Mouse (Mus musculus) cerebellum, postnatal 14 days (tissue): ENCODE measurements around the gene Mettl7a1.
"Not testable (repeated sequence)": the region's sequence is repeated elsewhere in the genome, so short reads cannot be mapped to it uniquely, and the experiment has no call there.

Source experiments
- DNase-seq, 2 experiments: peaks; one replicate each; pipeline ENCODE4 v3.0.0; 2021; ENCODE audit warnings: mixed read lengths in 2 of 2

Mettl7a1 gene

DNA sequence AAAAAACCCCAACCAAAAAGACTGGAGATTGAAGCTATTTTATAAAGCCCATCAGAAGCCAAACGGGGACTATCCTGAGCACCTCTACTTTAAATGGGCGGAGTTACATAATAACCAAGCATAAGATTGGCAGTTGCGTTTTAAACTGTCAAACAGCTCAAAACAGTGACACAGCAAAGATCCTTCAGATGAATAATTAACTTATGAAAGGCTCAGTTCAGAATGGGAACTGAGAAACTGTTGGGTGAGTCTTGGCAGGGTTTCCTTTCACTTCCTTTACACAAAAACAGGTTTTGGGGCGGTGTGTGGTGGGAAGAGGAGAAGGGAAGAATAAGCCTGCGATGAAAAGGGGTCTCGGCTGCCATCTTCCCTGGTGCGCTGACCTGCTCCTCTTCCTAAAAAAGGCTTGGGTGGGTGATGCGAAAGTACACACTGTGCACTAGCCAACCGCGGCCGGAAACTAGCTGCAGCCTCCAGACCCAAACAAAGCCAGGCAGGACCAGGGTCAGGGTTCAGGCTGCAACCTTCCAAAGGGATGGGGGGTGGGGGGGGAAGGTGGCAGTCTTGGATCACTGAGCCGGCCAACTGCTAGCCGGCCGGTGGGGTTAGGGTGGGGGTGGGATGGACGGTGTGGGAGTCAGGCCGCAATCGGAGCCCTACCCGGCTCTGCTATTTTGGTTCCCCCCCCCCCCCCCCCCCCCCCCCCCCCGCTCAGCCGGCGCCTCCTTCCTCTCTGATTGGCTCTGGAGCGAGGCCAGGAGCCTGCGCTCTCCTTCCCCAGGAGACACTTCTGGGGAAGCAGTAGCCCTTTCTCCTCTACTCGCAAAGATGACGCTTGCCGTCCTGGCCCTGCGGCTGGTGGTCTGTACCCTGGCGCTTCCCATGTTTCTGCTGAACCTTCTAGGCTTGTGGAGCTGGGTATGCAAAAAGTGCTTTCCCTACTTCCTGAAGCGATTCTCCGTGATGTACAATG, at the start of gene Mettl7a1:
Mettl7a1 (plus strand) TSS at position 122 of the 973 bp plus-strand sequence.
- DNase-seq = peak; percentile 89

DNA sequence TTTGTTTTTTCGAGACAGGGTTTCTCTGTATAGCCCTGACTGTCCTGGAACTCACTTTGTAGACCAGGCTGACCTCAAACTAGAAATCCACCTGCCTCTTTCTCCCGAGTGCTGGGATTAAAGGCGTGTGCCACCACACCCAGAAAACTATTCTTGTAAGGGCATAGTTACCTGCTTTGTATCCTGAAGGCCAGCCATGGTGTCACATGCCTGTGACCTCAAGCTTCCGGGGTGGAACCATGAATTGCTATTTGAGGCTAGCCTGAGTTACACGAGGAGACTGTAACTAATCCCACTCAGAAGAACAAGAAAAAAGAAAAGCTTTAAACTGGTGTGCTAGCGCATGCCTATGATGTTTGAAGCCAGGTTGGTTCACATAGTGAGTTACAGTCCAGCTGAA, 47.6 kb upstream of the Mettl7a1 start:
- DNase-seq = no peak

DNA sequence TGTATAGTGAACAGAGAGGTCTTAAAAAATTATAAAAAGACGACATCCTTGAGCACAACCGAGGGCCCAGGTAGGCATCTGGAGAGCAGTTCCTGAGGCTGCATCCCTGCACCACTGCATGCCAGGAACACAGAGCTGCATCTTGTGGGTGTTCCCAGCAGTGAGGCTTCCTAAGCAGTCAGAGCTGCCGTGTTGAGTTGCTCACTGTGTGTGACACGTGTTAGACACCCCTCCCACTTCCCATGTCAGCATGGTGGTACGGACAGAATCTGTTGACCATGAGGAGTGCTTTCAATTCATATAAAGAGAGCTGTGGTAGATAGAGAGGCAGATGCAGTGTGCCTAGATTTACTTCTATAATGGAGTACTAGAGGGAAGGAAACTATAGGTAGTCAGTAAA, 46.6 kb upstream of the Mettl7a1 start:
- no peak for DNase-seq

- DNase-seq = no peak
These were observed 45.1 kb upstream of the Mettl7a1 start for GRCm38 (mm10) chr15:100258646-100259425.

GRCm38 (mm10) chr15:100260351-100260750, 43.6 kb upstream of the Mettl7a1 start:
- not testable (repeated sequence) for DNase-seq

GRCm38 (mm10) chr15:100263246-100263905, 40.6 kb upstream of the Mettl7a1 start:
- DNase-seq = peak; percentile 29 to 47

- no peak for DNase-seq
These were observed 38.2 kb upstream of the Mettl7a1 start for GRCm38 (mm10) chr15:100265586-100266325.

- DNase-seq = no peak
These were observed 35.0 kb upstream of the Mettl7a1 start for GRCm38 (mm10) chr15:100268916-100269315.

- no peak for DNase-seq
These were observed 34.2 kb upstream of the Mettl7a1 start for GRCm38 (mm10) chr15:100269776-100270175.

DNA sequence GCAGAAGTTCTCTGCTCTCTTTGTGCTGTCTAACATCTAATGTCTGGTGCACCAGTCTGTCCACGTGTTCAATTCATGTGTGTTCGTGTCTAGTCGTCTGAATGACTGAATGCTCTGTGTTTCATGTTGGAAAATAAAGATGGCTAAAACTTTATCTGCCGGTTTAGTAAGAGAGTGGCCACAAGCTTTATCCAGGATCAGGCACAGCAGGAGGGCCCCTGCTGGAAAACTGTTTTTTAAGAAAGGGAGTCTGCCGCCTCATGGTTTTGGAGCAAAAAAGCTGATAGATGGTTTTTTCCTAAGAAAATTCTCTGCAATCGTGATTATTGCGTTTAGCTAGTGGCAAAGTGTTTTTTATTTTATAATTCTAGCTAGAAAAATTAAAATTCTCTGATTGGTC, 33.3 kb upstream of the Mettl7a1 start:
- DNase-seq = not testable (repeated sequence)

DNA sequence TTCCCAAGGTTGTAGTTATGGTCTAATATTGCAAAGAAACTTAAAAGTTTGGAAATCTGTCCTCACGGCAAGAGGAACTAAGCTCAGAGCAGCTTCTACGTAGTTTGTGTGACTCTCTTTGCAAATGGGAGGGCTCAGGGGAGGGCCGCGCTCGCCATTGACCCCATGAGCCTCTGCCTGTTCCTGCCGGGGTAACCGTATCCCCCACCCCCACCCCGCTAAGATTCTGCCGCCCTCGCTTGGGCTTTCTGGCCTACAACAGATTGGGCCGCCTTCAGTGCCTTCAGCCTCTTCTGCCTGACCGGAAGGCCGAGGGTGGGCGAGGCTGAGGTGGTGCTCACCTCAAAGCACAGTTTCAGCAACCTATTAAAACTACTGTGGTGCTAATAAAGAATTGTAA, 32.5 kb upstream of the Mettl7a1 start:
- no peak for DNase-seq

DNA sequence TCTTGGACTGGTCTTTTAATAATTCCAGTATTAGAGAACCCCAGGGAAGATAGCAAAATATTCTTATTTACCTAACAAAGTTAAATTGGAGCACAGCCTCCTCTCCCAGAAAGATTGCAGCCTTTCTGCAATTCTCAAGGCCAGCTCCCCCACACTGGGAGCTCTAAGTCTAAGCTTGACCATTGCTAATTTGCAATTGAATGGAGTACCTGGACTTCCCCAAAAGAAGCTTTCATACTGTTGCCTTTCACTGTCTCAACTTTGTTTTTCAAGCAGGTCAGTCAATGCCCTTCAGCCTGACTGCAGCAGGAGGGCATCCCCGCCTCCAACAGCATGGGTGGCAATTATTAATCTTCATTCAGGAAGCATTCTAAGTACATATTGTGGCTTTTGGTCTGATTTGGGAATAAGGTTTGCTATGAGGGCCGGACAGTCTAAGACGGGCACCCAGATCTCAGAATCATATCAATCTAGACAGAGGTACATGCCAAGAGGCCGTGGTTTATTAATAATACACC, 30.1 kb upstream of the Mettl7a1 start:
- not testable (repeated sequence) for DNase-seq

DNA sequence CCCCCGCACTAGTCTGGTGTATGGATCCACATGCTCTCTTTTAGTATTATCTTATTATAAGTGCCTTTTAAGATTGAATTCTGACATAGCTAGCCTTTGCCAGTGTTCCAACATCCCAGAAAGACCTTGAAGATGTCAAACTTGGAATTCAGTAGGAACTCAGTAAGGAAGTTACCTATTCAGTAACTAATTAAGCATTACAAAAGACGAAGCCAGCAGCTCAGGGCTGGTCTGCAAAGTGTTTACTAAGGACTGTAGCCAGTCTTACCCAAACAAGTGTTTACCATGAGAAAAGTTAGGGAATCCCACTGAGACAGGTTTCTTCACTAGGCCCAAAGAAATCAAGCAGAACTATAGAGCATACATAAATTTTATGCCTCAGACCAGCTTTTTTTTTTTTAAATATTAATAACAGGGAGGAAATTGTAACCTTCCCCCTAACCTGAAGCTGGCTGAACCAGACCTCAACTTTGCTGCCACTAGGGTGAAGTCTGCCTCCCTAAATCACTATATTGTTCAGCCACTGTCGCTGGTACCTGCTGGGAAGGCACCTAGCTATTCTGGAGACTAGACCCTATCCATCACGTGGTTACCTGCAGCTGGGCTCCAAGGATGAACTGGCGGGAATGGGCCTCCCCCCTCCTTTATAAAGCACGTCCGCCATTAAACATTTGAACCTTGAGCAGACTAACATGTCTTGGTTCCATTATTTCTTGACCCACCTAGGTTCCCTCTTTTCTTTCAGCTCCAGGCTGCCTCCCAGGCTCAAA, 29.0 kb upstream of the Mettl7a1 start:
- DNase-seq = no peak

GRCm38 (mm10) chr15:100276403-100276802, 27.5 kb upstream of the Mettl7a1 start:
- DNase-seq = no peak

DNA sequence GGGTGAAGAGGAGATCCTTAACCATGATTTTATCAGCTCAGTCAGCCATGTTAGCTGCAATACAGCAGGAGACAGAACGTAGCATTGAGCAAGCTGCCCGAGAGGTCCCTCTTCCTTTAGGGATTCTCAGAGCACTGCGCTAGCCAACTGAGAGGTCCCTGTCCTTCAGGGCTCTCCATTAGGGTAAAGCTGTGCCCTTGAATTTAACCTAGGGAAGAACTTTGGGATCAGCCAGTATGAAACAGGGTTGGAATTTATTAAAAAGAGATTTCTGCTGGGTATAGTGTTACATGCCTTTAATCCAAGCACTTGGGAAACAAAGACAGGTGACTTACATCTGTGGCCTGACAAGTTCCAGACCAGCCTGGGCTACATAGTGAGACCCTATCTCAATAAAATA, 26.4 kb upstream of the Mettl7a1 start:
- no peak for DNase-seq

DNA sequence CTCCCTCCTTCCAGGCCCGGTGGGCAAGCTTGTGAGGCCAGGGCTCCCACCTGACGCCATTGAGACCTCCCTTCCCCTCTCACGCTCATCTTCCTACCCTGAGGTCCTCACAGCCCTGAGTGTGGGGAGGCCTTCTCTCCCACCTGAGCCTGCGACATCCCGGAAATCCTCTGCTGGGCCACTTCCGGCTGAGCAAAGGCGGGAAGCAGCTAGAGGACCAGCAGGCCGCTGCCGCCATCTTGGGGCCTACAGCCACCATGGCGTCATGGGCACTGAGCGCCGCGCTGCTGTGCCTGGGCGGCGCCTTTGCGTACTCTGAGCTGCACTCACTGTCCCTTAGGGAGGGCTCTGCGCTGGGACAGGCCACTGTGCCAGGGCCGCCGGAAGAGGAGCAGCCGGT, 23.3 kb upstream of the Mettl7a1 start, which contains the start of gene Tmprss12:
Tmprss12 (plus strand) TSS at position 212 of the 400 bp plus-strand sequence.
- DNase-seq = no peak

DNA sequence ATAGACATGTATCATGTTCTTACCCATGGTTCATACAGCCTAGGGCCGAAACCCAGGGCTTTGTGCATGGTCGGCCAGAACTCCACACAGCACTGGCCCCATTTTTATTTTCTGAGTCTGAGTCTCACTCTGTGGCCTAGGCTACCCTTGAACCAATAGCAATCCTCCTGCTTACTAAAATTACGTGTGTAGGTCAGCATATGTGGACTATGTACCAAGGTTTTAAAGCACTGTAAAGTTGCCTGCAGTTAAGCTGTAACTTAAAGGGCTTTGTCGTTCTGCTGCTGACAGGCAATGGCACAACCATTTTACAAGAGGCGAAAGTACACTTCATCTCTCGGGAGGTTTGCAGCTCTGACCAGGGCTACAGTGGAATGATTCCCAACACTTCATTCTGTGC, 15.0 kb upstream of the Mettl7a1 start:
- DNase-seq = no peak

DNA sequence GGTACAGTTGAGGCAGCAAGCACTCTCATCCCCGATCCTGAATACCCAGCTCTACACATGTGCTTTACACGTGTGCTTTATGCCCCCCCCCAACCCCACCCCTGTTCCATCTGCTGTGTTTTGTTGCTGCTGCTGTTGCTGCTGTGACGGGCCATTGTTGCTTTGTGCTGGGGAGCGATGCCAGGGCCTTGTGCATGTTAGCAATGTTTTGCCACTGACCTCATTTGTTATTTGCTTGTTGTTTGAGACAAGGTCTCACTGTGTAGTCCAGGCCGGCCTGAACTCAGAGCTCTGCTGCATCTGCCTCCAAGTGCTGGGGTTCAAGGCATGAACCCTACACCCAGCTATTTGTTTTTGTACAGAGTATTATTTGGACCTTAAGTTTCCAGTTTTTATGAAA, 13.1 kb upstream of the Mettl7a1 start:
- DNase-seq = no peak

DNA sequence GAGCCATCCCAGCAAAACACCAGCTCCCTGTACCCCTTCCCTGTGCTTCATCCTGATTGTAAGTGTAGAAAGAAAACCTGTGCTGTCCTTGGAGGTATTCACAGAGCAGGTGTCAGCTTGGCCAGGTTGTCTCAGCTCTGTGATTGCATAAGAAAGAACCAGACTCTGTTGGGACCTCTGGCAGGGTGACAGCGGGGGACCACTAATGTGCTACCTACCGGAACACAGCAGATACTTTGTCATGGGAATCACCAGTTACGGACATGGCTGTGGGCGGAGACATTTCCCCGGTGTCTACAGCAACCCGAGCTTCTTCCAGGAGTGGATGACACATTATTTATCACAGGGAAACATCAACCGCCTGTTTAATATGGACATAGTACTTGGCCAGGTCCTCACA, 11.6 kb upstream of the Mettl7a1 start:
- DNase-seq = no peak

DNA sequence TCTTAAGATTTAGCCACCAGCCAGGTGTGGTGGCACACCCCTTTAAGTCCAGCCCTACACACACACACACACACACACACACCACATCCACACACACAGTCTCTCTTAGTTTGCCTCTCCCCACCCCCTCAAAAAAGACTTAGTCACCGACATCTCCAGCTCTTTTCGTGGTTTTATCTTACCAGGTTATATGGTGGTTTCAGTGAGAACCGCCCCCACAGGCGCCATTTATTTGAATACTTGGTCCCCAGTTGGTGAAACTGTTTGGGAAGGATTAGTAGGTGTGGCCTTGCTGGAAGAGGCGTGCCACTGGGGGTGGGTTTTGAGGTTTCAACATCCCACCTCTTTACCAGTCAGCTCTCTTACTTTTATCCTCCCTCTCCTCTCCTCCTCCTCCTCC, 6.1 kb upstream of the Mettl7a1 start:
- no peak for DNase-seq

GRCm38 (mm10) chr15:100300499-100300898, 3.4 kb upstream of the Mettl7a1 start:
- no peak for DNase-seq
